Comparison of ENCODE assay signal across 10 mouse cellular contexts in genomic region chr13:99450766-99451165, GRCm38 (mm10).
A peak's percentile ranks its signal among the peaks of the same experiment; 100 is the strongest.
DNase-seq lines count a peak whose midpoint lies in the region; ATAC-seq lines count a peak whose summit lies in the region.
"Had no signal": no experiment of that assay in that cellular context is flagged by ENCODE, and none has a peak within 500 bp of the region (broad histone marks: within the 10 kb centered on the region; RNA-seq: fewer than 3 reads in every experiment).

No protein-coding gene starts in this region.

- no peak overlapping the region for H3K27ac ChIP-seq in kidney, embryonic 14.5 days (ENCODE audit: low read depth, low read length)
- no peak overlapping the region for H3K27ac ChIP-seq in kidney, embryonic 15.5 days
- peak overlapping the region; percentile 29; the same call in 1 of the 2 replicates for H3K27ac ChIP-seq in heart, embryonic 13.5 days (replicated peaks)
- H3K27ac ChIP-seq: limb, embryonic 15.5 days had no signal

- peak; percentile 75 for DNase-seq in Muller cell, postnatal 12 days (ENCODE audit: inconsistent ontology term)
- DNase-seq in cerebellum, adult 11-12 months = peak; percentile 93
- no peak for DNase-seq in urinary bladder, postnatal 14 days (ENCODE audit: low spot score)
- DNase-seq in retina, postnatal 1 day = no peak
- DNase-seq: adrenal gland, adult 8-10 months; kidney, adult 8-10 months had no signal

- peak; percentile 20; the same call in 1 of the 2 replicates for ATAC-seq in kidney, embryonic 14.5 days (ENCODE audit: low FRiP score, low TSS enrichment)
- no peak; the same call in 1 of the 2 replicates for ATAC-seq in kidney, embryonic 15.5 days (replicated peaks; ENCODE audit: low FRiP score)
- no peak for ATAC-seq in heart, embryonic 13.5 days (ENCODE audit: extremely low read depth, insufficient number of reproducible peaks, low FRiP score, low TSS enrichment)

- H3K4me1 ChIP-seq in kidney, embryonic 14.5 days (ENCODE audit: control insufficient read depth, insufficient read depth, low read length) = 0 out of 2 replicates have a peak, but pooled peaks cover 4% of the 10 kb centered on the region
- H3K4me1 ChIP-seq in kidney, embryonic 15.5 days = 0 out of 2 replicates have a peak, but pooled peaks cover 9% of the 10 kb centered on the region
- H3K4me1 ChIP-seq in heart, embryonic 13.5 days = peaks cover 47% of the 10 kb centered on the region

- H3K4me2 ChIP-seq in kidney, embryonic 14.5 days (replicated peaks; ENCODE audit: low read depth, low read length) = no peak overlapping the region
- no peak overlapping the region for H3K4me2 ChIP-seq in kidney, embryonic 15.5 days
- H3K4me2 ChIP-seq in heart, embryonic 13.5 days = no peak overlapping the region
- H3K4me2 ChIP-seq: limb, embryonic 15.5 days had no signal

- H3K4me3 ChIP-seq in kidney, embryonic 14.5 days (ENCODE audit: low read length) = no peak overlapping the region
- H3K4me3 ChIP-seq in kidney, embryonic 15.5 days (replicated peaks) = no peak overlapping the region
- H3K4me3 ChIP-seq in heart, embryonic 13.5 days = no peak overlapping the region
- H3K4me3 ChIP-seq: limb, embryonic 15.5 days had no signal

- no peaks in the 10 kb centered on the region for H3K36me3 ChIP-seq in kidney, embryonic 14.5 days (ENCODE audit: control insufficient read depth, insufficient read depth, low read length)
- H3K36me3 ChIP-seq in kidney, embryonic 15.5 days = no peaks in the 10 kb centered on the region
- no peaks in the 10 kb centered on the region for H3K36me3 ChIP-seq in heart, embryonic 13.5 days
- H3K36me3 ChIP-seq: limb, embryonic 15.5 days had no signal

- H3K27me3 ChIP-seq in kidney, embryonic 14.5 days (ENCODE audit: control insufficient read depth, insufficient read depth, low read length) = no peaks in the 10 kb centered on the region
- H3K27me3 ChIP-seq in kidney, embryonic 15.5 days = no peaks in the 10 kb centered on the region
- H3K27me3 ChIP-seq in heart, embryonic 13.5 days (replicated peaks) = no peaks in the 10 kb centered on the region
- H3K27me3 ChIP-seq: limb, embryonic 15.5 days had no signal

- no peak overlapping the region for H3K9ac ChIP-seq in kidney, embryonic 14.5 days (ENCODE audit: low read depth, low read length)
- H3K9ac ChIP-seq in kidney, embryonic 15.5 days = no peak overlapping the region
- H3K9ac ChIP-seq in heart, embryonic 13.5 days = no peak overlapping the region
- H3K9ac ChIP-seq: limb, embryonic 15.5 days had no signal

- WGBS in kidney, embryonic 14.5 days = 47% methylated on average over 7 of the region's 7 CpGs
- 49% methylated on average over 7 of the region's 7 CpGs for WGBS in kidney, embryonic 15.5 days
- WGBS in heart, embryonic 13.5 days = 64% methylated on average over 7 of the region's 7 CpGs

- no peaks in the 10 kb centered on the region for H3K9me3 ChIP-seq in kidney, embryonic 14.5 days (ENCODE audit: control insufficient read depth, low read length)
- H3K9me3 ChIP-seq in kidney, embryonic 15.5 days (replicated peaks) = no peaks in the 10 kb centered on the region
- H3K9me3 ChIP-seq in heart, embryonic 13.5 days = no peaks in the 10 kb centered on the region
- H3K9me3 ChIP-seq: limb, embryonic 15.5 days had no signal

Comparison
In these comparisons a context has a peak if more than half of its experiments do, and no peak if none do; other contexts are left out.
1. DNase-seq: peak in Muller cell, postnatal 12 days (single experiment) and cerebellum, adult 11-12 months (single experiment); none in urinary bladder, postnatal 14 days (single experiment) and retina, postnatal 1 day (single experiment).